Mouse (Mus musculus) E14TG2a.4 (cell line): ENCODE measurements around the gene Phb2.

Experiments
- H3K27me3 ChIP-seq: 2 replicates; pipeline ENCODE4 v1.6.1; 2014; ENCODE audit warnings: low read length, control low read depth; ENCODE audit not compliant: insufficient read depth
- H3K36me3 ChIP-seq: 2 replicates; pipeline ENCODE4 v1.6.1; 2014; ENCODE audit warnings: low read length, control low read depth; ENCODE audit not compliant: insufficient read depth
- H3K4me1 ChIP-seq: replicated peaks from 2 replicates; pipeline ENCODE4 v1.6.1; 2014; ENCODE audit warnings: low read depth, low read length, control low read depth
- H3K4me3 ChIP-seq: replicated peaks from 2 replicates; pipeline ENCODE4 v1.5.1; 2014; ENCODE audit warnings: mild to moderate bottlenecking, low read length
- H3K9me3 ChIP-seq: 2 replicates; pipeline ENCODE4 v1.6.1; 2014; ENCODE audit warnings: low read length, control low read depth
- CTCF ChIP-seq: conservative IDR thresholded peaks from 2 replicates; pipeline ENCODE4 v1.5.1; 2014; ENCODE audit warnings: low read length
- NANOG ChIP-seq: IDR thresholded peaks from 2 replicates; pipeline ENCODE4 v1.6.1; 2014; ENCODE audit warnings: borderline replicate concordance, low read length, mixed read lengths
- POU5F1 ChIP-seq: IDR thresholded peaks from 2 replicates; pipeline ENCODE4 v1.6.1; 2014; ENCODE audit warnings: low read length, borderline replicate concordance

The Phb2 gene

DNA sequence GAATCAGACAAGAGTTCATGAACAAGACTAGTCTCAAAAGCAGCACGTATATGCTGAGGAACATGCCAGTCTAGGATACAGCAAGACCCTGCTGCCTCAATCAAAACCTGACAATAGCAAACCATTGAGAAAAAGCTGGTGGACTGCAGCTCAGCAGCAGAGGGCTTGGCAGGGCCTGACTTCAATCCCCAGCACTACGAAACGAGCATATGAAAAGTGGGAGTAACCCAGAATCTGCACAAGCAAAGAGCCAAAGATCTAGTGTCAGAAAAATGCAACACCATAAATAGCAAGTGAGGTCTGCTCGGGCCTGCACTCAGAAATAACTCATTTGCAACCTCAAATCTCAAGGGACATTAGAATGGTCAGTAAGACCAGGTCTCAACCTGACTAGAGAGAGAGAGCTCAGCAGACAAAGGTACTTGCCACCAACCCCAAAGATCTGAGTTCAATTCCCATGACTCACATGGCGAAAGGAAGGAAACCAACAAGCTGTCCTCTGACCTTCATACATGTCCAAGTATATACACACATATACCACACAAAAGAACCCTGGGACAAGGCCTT is 6.0 kb upstream of the Phb2 start:
- Histone ChIP-seq H3K27me3 (no peaks in the 10 kb centered on the region), H3K4me3 (no peak overlapping the region), H3K9me3 (no peaks in the 10 kb centered on the region), H3K4me1 (peaks cover 96% of the 10 kb centered on the region), H3K36me3 (peaks cover 97% of the 10 kb centered on the region)
- TF ChIP-seq CTCF = no peak

- Histone ChIP-seq H3K4me1 (peaks cover 80% of the 10 kb centered on the region), H3K9me3 (no peaks in the 10 kb centered on the region), H3K36me3 (peaks cover 80% of the 10 kb centered on the region), H3K4me3 (no peak overlapping the region), H3K27me3 (no peaks in the 10 kb centered on the region)
- TF ChIP-seq CTCF (no peak), NANOG (no peak), POU5F1 (no peak)
Measured at GRCm38 (mm10) chr6:124708289-124708889, 3.7 kb upstream of the Phb2 start.

DNA sequence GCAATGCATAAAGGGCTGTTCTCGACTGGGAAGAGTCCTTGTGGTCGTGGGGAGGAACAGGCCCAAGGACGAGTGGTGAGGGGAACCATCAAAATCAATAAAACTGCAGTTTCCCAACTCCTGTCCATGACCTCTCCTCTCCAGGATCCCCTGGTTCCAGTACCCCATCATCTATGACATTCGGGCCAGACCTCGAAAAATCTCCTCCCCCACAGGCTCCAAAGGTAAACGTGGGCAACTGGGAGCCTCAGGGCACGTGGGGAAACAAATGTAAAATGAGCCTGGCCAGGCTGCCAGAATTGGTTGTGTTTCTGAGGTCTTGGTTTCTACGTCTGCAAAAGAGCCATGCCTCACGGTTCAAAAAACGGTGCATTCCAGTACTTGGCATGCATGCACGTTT is 782 bp downstream of the Phb2 start:
- peaks cover 83% of the 10 kb centered on the region for H3K4me1 ChIP-seq
- no peaks in the 10 kb centered on the region for H3K9me3 ChIP-seq
- no peaks in the 10 kb centered on the region for H3K27me3 ChIP-seq
- peak overlapping the region; percentile 100 for H3K4me3 ChIP-seq
- TF ChIP-seq NANOG (no peak), CTCF (no peak), POU5F1 (no peak)
- H3K36me3 ChIP-seq = peaks cover 78% of the 10 kb centered on the region

DNA sequence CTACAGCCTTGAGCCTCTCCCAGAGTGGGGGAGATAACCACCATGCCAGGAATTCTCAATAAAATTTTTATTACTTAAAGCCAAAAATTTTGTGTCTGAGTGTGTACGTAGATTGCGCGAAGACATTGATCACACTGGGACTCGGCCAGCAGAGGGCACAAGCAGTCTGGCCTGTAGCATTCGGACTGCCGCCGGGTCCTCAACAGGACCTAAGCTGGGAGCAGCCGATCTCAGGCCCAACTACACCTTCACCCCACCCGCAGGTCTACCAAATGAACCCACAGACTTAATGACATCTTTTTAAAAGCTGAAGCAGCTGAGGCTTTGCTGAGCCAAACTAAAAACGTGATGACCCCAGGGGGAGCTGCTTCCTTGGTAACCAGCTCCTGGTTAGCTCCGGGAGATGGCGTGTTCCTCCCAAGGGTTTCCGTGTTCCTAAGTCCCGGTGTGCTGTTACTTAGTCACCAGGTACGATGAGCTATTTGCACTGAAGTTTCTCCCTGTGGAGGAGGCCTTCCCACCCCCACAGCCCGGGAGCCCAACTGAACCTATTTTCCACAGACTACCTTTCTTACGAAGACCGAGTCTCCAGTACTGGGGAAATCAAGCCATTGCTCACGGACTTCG is 4.8 kb downstream of the Phb2 start:
- no peaks in the 10 kb centered on the region for H3K27me3 ChIP-seq
- peaks cover 65% of the 10 kb centered on the region for H3K36me3 ChIP-seq
- TF ChIP-seq CTCF (peak; percentile 33), POU5F1 (no peak)
- peak overlapping the region; percentile 78 for H3K4me3 ChIP-seq
- H3K9me3 ChIP-seq = no peaks in the 10 kb centered on the region
- H3K4me1 ChIP-seq = peaks cover 92% of the 10 kb centered on the region

DNA sequence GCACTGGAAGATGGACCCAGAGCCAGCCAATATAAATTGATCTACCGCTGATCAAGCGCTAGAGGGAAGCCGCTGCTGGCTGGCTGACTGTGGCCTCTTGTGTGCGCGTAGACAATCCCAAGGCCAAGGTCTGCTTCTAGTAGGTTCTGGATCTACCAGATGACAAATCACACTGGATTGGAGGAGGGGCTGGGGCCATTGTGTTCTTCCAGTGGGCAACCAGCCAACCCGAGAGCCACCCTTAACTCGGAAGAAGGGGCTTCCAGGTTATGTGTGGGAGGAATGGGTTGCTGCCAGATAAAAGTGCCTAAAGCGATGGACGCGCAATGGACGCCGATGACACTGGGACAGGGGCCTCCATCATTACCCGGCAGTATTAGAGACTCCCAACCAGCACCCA is 5.8 kb downstream of the Phb2 start:
- peak overlapping the region; percentile 78 for H3K4me3 ChIP-seq

DNA sequence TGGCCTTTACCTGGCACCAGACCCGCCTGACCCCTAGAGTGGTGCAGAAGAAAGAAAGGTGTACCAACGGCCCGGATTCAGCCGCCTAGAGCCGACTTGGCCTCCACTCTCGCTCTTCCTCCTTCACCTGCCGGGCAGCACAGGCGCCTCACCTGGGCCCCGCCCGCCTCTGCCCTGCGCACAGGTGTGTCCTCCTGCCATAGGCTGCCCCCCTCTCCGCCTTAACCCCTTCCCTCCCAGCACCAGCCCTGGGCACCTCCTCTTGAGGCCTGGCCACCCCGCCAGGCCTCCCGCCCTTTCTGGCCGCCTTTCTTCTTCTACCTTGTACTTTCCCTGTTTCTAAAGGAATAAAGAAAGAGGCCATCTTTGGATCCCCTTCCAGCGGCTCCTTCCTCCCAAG is 6.6 kb downstream of the Phb2 start:
- peaks cover 84% of the 10 kb centered on the region for H3K4me1 ChIP-seq
- TF ChIP-seq POU5F1 (no peak), CTCF (no peak), NANOG (no peak)
- H3K36me3 ChIP-seq = peaks cover 66% of the 10 kb centered on the region
- no peaks in the 10 kb centered on the region for H3K9me3 ChIP-seq
- H3K4me3 ChIP-seq = peak overlapping the region; percentile 78
- no peaks in the 10 kb centered on the region for H3K27me3 ChIP-seq

More for the DNA sequence above, 5.8 kb downstream of the Phb2 start:
- Histone ChIP-seq H3K4me1 (peaks cover 91% of the 10 kb centered on the region), H3K36me3 (peaks cover 66% of the 10 kb centered on the region), H3K27me3 (no peaks in the 10 kb centered on the region), H3K9me3 (no peaks in the 10 kb centered on the region)
- TF ChIP-seq POU5F1 = no peak
- no peak for TF ChIP-seq CTCF
- TF ChIP-seq NANOG = no peak

DNA sequence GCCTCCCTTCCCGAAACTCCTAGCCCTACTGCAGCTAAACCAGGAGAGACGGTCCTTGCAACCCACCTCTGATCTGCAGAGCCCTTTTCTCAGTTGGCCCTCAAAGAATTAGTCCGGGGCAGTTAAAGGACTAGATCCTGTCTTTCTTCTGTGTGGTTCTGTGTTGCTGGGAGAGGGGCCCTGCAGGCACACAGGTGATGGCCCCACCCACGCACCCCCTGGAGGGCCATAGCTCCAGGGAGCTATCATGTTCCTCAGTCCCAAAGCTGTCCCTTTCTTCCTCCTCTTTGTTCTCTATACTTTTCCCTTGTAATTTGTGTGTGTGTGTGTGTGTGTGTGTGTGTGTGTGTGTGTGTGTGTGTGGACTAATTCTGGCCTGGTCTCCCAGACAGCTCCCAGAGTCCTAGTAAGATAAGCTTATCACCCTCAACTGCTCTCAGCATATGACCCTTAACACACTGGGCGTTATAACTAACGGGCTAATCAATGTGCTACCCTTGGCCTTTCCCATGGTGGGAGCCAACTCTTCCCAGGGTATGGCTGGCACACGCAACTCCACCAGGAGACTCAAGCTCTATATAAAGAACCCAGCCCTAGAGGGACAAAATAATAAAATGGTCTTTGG is 7.3 kb downstream of the Phb2 start:
- peaks cover 79% of the 10 kb centered on the region for H3K4me1 ChIP-seq
- H3K36me3 ChIP-seq = peaks cover 66% of the 10 kb centered on the region
- H3K4me3 ChIP-seq = peak overlapping the region; percentile 78
- no peaks in the 10 kb centered on the region for H3K9me3 ChIP-seq
- TF ChIP-seq CTCF = no peak
- no peak for TF ChIP-seq POU5F1
- no peak for TF ChIP-seq NANOG
- H3K27me3 ChIP-seq = no peaks in the 10 kb centered on the region

GRCm38 (mm10) chr6:124720904-124721303 is 8.8 kb downstream of the Phb2 start:
- no peak for TF ChIP-seq POU5F1
- TF ChIP-seq NANOG = no peak
- no peak for TF ChIP-seq CTCF
- Histone ChIP-seq H3K4me1 (peaks cover 70% of the 10 kb centered on the region), H3K36me3 (peaks cover 66% of the 10 kb centered on the region), H3K9me3 (no peaks in the 10 kb centered on the region), H3K27me3 (no peaks in the 10 kb centered on the region), H3K4me3 (no peak overlapping the region)

DNA sequence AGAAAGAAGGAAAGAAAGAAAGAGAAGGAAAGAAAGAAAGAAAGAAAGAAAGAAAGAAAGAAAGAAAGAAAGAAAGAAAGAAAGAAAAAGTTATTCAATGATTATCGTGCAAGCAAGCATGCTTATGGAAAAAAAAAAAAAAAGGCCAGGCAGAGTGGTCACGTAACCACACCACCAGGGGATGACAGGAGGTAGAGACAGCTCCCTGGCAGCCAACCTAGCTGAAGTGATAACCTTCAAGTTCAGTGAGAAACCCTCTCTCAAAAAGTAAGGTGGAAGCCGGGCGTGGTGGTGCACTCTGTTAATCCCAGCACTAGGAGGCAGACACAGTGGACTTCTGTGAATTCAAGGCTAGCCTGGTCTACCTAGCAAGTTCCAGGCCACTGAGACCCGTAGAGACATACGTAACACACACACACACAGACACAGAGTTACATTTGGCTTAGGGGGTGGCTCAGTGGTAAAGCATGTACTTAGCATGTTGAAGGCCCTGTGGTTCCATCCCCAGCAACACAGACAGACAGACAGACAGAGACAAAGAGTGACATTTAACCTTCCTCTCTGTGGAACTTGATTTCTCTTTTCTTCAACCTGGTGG is 10.8 kb downstream of the Phb2 start:
- TF ChIP-seq NANOG (no peak), POU5F1 (no peak), CTCF (no peak)
- H3K36me3 ChIP-seq = peaks cover 66% of the 10 kb centered on the region
- H3K4me1 ChIP-seq = peaks cover 56% of the 10 kb centered on the region
- H3K4me3 ChIP-seq = no peak overlapping the region
- no peaks in the 10 kb centered on the region for H3K9me3 ChIP-seq
- no peaks in the 10 kb centered on the region for H3K27me3 ChIP-seq
